Mouse (Mus musculus) kidney, adult 2 months (tissue): ENCODE data around the gene Rbpjl. TPM values are rescaled to one million over a fixed set of nuclear protein-coding genes. Genes with fewer than 3 reads are reported as not detected.

ENCODE experiments used
- DNase-seq: peaks from one replicate; pipeline ENCODE4 v3.0.0; 2021
- H3K27ac ChIP-seq: fragments of 200-500 bp; 2 replicates; pipeline ENCODE4 v1.5.1; 2012; ENCODE audit warnings: low read depth, low read length, control low read depth, inconsistent platforms; ENCODE audit not compliant: insufficient read depth
- H3K27me3 ChIP-seq: fragments of 200-500 bp; replicated peaks from 2 replicates; pipeline ENCODE4 v1.6.1; 2012; ENCODE audit warnings: mild to moderate bottlenecking, moderate library complexity, low read length, inconsistent platforms; ENCODE audit not compliant: control insufficient read depth, insufficient read depth
- H3K36me3 ChIP-seq: fragments of 200-500 bp; 2 replicates; pipeline ENCODE4 v1.6.1; 2012; ENCODE audit warnings: mild to moderate bottlenecking, moderate library complexity, low read length, inconsistent platforms; ENCODE audit not compliant: control insufficient read depth, insufficient read depth
- H3K4me1 ChIP-seq: fragments of 200-500 bp; 2 replicates; pipeline ENCODE4 v1.6.1; 2011; ENCODE audit warnings: low read length; ENCODE audit not compliant: control insufficient read depth, insufficient read depth
- H3K4me3 ChIP-seq: fragments of 200-500 bp; 2 replicates; pipeline ENCODE4 v1.5.1; 2011; ENCODE audit warnings: mild to moderate bottlenecking, low read depth, low read length, control low read depth; ENCODE audit not compliant: insufficient read depth
- CTCF ChIP-seq: fragments of 200-500 bp; conservative IDR thresholded peaks from 2 replicates; pipeline ENCODE4 v1.5.1; 2011; ENCODE audit warnings: low read depth, mild to moderate bottlenecking, control low read depth, low read length, moderate library complexity, mixed read lengths; ENCODE audit not compliant: insufficient read depth, insufficient read length
- POLR2A ChIP-seq: fragments of 200-500 bp; IDR thresholded peaks from one replicate; pipeline ENCODE4 v1.6.1; 2011; ENCODE audit warnings: low read depth, low read length, control low read depth
- WGBS: fragments of 180-500 bp; shearing (Covaris S2); methylation state at CpG from one replicate; pipeline ENCODE4 v1.1.7; 2018; 5-methylcytosine and 5-hydroxymethylcytosine counted together
- polyA plus RNA-seq: library from polyadenylated mRNA; depleted of rRNA; stranded (reverse); fragments of >200 nt; gene quantifications from 2 replicates; pipeline ENCODE4 v1.2.3, GENCODE M21; 2012; rRNA removed

Rbpjl gene
- polyA plus RNA-seq, 1 experiment, result not detected

DNA sequence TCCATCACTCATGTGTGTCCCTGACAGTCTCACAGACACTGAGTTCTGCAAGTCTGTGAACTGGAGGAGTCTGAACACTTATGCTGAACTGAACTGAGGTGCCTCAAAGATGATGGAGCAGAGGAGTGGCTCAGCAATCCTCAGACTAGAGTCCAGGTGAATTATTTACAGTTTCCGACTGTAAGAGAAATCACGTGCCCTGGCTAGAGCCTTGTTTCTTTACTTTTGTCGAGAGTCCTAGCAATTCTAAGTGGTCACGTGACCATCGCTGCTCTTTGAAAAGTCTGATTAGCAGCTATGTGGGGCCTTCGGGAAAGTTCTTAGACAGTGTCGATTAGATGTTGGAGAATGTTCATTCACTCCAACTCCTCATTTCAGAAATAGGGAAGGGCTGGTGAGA, 55.0 kb downstream of the Rbpjl start:
- Histone ChIP-seq H3K36me3 (no peaks in the 10 kb centered on the region), H3K27me3 (no peaks in the 10 kb centered on the region), H3K27ac (peak overlapping the region; percentile 99), H3K4me1 (peaks cover 49% of the 10 kb centered on the region), H3K4me3 (peak overlapping the region; percentile 31; the same call in 1 of the 2 replicates)
- DNase-seq, result peak; percentile 93
- TF ChIP-seq POLR2A (no peak), CTCF (no peak)
- WGBS, result 26% methylated on average over 7 of the region's 7 CpGs

DNA sequence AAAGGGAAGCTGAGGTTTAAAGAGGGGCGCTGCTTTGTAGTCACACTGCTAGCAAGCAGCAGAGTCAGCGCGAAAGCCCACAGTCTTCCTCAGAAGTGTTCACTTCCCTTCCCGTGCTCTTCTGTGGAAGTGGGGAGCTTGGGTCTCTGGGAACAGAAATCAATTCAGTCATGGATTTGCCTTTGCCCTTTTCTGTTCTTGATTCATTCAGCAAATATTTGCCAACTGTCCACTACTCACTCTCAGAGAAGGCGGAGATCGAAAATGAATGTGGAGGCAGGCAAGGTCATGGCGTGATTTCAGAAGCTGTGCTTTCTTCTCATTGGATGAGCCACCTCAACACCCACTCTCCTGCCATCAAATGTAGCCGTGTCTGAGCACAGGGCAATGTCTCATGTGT, 55.6 kb downstream of the Rbpjl start:
- Histone ChIP-seq H3K4me3 (no peak overlapping the region), H3K36me3 (no peaks in the 10 kb centered on the region), H3K27me3 (no peaks in the 10 kb centered on the region), H3K4me1 (peaks cover 43% of the 10 kb centered on the region), H3K27ac (peak overlapping the region; percentile 84)
- 57% methylated on average over 8 of the region's 8 CpGs for WGBS
- TF ChIP-seq CTCF, result no peak
- no peak for TF ChIP-seq POLR2A
- peak; percentile 82 for DNase-seq

DNA sequence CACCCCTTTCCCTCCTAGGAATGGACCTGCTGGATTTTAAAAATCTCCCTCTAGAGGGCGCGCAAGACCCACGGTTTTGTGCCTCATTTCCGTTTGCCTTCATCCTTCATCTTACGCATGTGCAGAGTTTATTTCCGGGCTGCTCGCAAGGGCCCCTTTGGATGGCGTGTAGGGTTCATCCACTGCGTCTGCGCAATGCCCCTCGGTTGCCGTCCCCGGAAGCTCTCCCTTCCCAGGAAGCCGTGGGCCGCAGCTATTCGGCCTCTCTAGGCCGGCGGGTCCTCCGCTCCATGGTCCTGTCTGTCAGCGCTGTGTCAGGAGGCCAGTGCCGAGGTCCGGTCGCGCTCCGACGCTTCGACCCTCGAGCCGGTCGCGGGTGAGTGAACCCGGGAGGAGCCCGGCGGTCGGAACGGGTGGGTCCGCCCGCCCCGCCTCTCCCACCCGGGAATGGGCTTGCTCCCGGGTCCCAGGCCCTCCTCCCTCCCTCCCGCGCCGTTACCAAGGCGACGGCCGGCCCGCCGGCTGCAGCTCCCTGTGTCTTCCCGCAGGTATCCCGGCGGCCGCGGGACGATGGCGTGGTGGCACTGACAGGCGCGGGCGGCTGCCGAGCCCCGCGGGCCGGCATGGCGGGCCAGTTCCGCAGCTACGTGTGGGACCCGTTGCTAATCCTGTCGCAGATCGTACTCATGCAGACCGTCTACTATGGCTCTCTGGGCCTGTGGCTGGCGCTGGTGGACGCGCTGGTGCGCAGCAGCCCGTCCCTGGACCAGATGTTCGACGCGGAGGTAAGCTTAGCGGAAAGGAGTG, 58.0 kb downstream of the Rbpjl start, which contains the start of gene Gm20458:
Gene Gm20458, plus strand, starts transcription at position 223 of the 807 bp plus-strand sequence.
- TF ChIP-seq CTCF (peak; percentile 85), POLR2A (peak; percentile 36)
- Histone ChIP-seq H3K36me3 (no peaks in the 10 kb centered on the region), H3K27ac (peak within 1 kb of the TSS; percentile 72), H3K4me3 (peak within 1 kb of the TSS; percentile 97), H3K27me3 (no peaks in the 10 kb centered on the region), H3K4me1 (peaks cover 29% of the 10 kb centered on the region)
- WGBS, result under 1% methylated on average over 79 of the region's 79 CpGs
- DNase-seq, result peak; percentile 99

Other genes with a start within 250 kb of the Rbpjl start
- 0.36 and 0.48 TPM in 2 replicates for gene Kcns1, start 232.0 kb upstream of the Rbpjl start, polyA plus RNA-seq
- not detected in 2 replicates for gene Wfdc5, start 220.4 kb upstream of the Rbpjl start, polyA plus RNA-seq
- gene Wfdc12, start 212.5 kb upstream of the Rbpjl start, polyA plus RNA-seq, result not detected in 2 replicates
- gene Wfdc15a, start 203.0 kb upstream of the Rbpjl start, polyA plus RNA-seq, result 0.20 TPM in 1 of 2 replicates, not detected in the other
- 492 and 557 TPM in 2 replicates for gene Wfdc15b, start 181.5 kb upstream of the Rbpjl start, polyA plus RNA-seq
- gene Svs2, start 164.7 kb upstream of the Rbpjl start, polyA plus RNA-seq, result not detected in 2 replicates
- not detected in 2 replicates for gene Svs3b, start 146.5 kb upstream of the Rbpjl start, polyA plus RNA-seq
- gene Svs4, start 124.7 kb upstream of the Rbpjl start, polyA plus RNA-seq, result not detected in 2 replicates
- not detected in 2 replicates for gene Svs3a, start 113.9 kb upstream of the Rbpjl start, polyA plus RNA-seq
- gene Svs6, start 86.4 kb upstream of the Rbpjl start, polyA plus RNA-seq, result not detected in 2 replicates
- gene Svs5, start 70.4 kb upstream of the Rbpjl start, polyA plus RNA-seq, result not detected in 2 replicates
- 3.0 and 4.6 TPM in 2 replicates for gene Slpi, start 14.0 kb upstream of the Rbpjl start, polyA plus RNA-seq
- 1.4 and 2.6 TPM in 2 replicates for gene Matn4, start 2.0 kb downstream of the Rbpjl start, polyA plus RNA-seq
- 194 and 212 TPM in 2 replicates for gene Sdc4, start 40.7 kb downstream of the Rbpjl start, polyA plus RNA-seq
- 94.5 and 122 TPM in 2 replicates for gene Sys1, start 53.8 kb downstream of the Rbpjl start, polyA plus RNA-seq
- 22.1 and 23.4 TPM in 2 replicates for gene Gm20458, start 57.8 kb downstream of the Rbpjl start, polyA plus RNA-seq
- 0.10 TPM in 1 of 2 replicates, not detected in the other for gene Trp53tg5, start 70.6 kb downstream of the Rbpjl start, polyA plus RNA-seq
- gene Dbndd2, start 83.0 kb downstream of the Rbpjl start, polyA plus RNA-seq, result 36.8 and 43.6 TPM in 2 replicates
- gene Pigt, start 94.4 kb downstream of the Rbpjl start, polyA plus RNA-seq, result 101 and 123 TPM in 2 replicates
- gene Wfdc2, start 159.3 kb downstream of the Rbpjl start, polyA plus RNA-seq, result 459 and 460 TPM in 2 replicates
- gene Spint3, start 170.3 kb downstream of the Rbpjl start, polyA plus RNA-seq, result not detected in 2 replicates
- gene Wfdc6a, start 182.3 kb downstream of the Rbpjl start, polyA plus RNA-seq, result not detected in 2 replicates
- gene Eppin, start 190.5 kb downstream of the Rbpjl start, polyA plus RNA-seq, result not detected in 2 replicates
- gene Wfdc6b, start 210.4 kb downstream of the Rbpjl start, polyA plus RNA-seq, result not detected in 2 replicates
- not detected in 2 replicates for gene Wfdc8, start 210.5 kb downstream of the Rbpjl start, polyA plus RNA-seq
- 9.2 and 10.3 TPM in 2 replicates for gene Wfdc16, start 235.7 kb downstream of the Rbpjl start, polyA plus RNA-seq